8 mouse cellular contexts compared by ENCODE assay signal in the genomic region with DNA sequence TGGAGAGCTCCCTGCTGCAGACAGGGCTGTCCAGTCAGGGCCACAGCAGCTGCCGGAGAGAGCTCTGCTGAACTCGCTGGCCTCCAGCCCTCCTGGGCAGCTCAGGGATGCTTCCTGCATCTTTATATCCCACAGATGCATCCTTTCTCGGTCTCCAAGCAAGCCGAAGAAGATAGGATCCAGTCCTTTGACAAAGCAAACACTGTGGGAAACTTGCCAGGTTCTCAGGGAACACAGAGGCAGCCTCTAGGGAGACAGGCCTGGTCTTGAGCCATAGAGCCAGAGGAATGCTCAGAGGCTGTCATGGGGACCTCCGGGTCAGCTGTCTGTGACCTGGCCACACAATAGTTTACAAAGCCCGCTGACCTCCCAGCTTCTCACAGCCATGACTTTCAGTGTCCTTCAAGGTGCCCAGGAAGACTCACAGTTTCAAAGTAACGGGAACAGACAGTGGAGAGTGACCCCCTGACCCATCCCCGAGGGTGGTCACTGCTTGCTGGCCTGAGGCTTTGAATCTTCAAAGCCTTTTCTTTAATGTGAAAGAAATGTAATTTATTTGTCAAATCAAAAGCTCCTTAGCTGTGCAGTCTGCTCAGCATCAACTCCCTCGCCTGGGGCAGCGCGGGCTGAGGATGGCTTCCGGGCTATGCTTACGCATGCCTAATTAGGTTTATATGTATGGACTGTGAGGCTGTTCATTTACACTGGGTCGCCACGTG.
DNase-seq lines count a peak whose midpoint lies in the region; ATAC-seq lines count a peak whose summit lies in the region.

No protein-coding gene starts in this region.

- H3K9me3 ChIP-seq in limb, embryonic 11.5 days (ENCODE audit: control insufficient read depth, low read length): no peaks in the 10 kb centered on the region

- no peaks in the 10 kb centered on the region for H3K36me3 ChIP-seq in limb, embryonic 11.5 days (ENCODE audit: control insufficient read depth, insufficient read depth, low read length)

- no peaks in the 10 kb centered on the region for H3K27me3 ChIP-seq in limb, embryonic 11.5 days (ENCODE audit: control insufficient read depth, insufficient read depth, low read length)

- H3K9ac ChIP-seq in limb, embryonic 11.5 days (ENCODE audit: low read length): no peak overlapping the region

- H3K4me1 ChIP-seq in limb, embryonic 11.5 days (ENCODE audit: control insufficient read depth, insufficient read depth, low read length): no peaks in the 10 kb centered on the region

- no peak overlapping the region for H3K4me3 ChIP-seq in limb, embryonic 11.5 days (ENCODE audit: low read depth, low read length)

- no peak overlapping the region for H3K4me2 ChIP-seq in limb, embryonic 11.5 days (ENCODE audit: low read depth, severe bottlenecking)

- no peak overlapping the region for H3K27ac ChIP-seq in limb, embryonic 11.5 days (replicated peaks; ENCODE audit: low read depth, low read length)

- 27% methylated on average over 15 of the region's 15 CpGs for WGBS in limb, embryonic 11.5 days

- ATAC-seq in limb, embryonic 11.5 days (ENCODE audit: insufficient number of reproducible peaks, low FRiP score, low TSS enrichment, low read depth): no peak

- intact Hi-C loops in left cerebral cortex, postnatal 36 days (cut with DNase I): loop anchor here (10.0 kb wide), 1 partner anchor 230 kb away; no protein-coding TSS in a partner anchor

- DNase-seq in right cerebral cortex, postnatal 10 days (ENCODE audit: low spot score in 2 of 2): peak; percentile 43 to 52
- DNase-seq in right cerebral cortex, adult 2 months (ENCODE audit: low spot score in 2 of 2): no peak
- peak; percentile 57 for DNase-seq in heart, postnatal 4 days
- DNase-seq in limb, embryonic 11.5 days (ENCODE audit: low spot score): peak; percentile 41
- peak; percentile 39 for DNase-seq in retina, embryonic 14.5 days (ENCODE audit: low spot score)
- no peak for DNase-seq in c-Kit-positive CD71-positive TER-119-positive erythroid progenitor cells, embryonic 14.5 days (ENCODE audit: low spot score)
- DNase-seq in left cerebral cortex, postnatal 36 days (ENCODE audit: low spot score in 2 of 2): no peak
- no peak for DNase-seq in layer of hippocampus, postnatal 14 days (ENCODE audit: low spot score in 2 of 2)

Comparison
In these comparisons a context has a peak if more than half of its experiments do, and no peak if none do; other contexts are left out.
1. DNase-seq: peak in right cerebral cortex, postnatal 10 days (2 of 2), heart, postnatal 4 days (single experiment), limb, embryonic 11.5 days (single experiment) and retina, embryonic 14.5 days (single experiment); none in right cerebral cortex, adult 2 months (0 of 2), c-Kit-positive CD71-positive TER-119-positive erythroid progenitor cells, embryonic 14.5 days (single experiment), left cerebral cortex, postnatal 36 days (0 of 2) and layer of hippocampus, postnatal 14 days (0 of 2).